Mouse (Mus musculus) heart, postnatal 0 days (tissue): ENCODE results near the gene Cryab. TPM values are rescaled to one million over a fixed set of nuclear protein-coding genes. Genes with fewer than 3 reads are reported as not detected.

Experiments used
- ATAC-seq: fragments of 200-750 bp; cut with Nextera tagmentation; 2 replicates; pipeline ENCODE4 v1.8.0; 2017; ENCODE audit warnings: low read depth, moderate number of reproducible peaks, moderate library complexity; ENCODE audit not compliant: insufficient read depth
- DNase-seq: peaks from one replicate; pipeline ENCODE4 v3.0.0-alpha.2; 2016; ENCODE audit warnings: low spot score
- H3K27ac ChIP-seq: fragments of 300-500 bp; sonication (generic); 2 replicates; pipeline ENCODE4 v1.5.1; 2014; ENCODE audit warnings: low read depth, mild to moderate bottlenecking
- H3K27me3 ChIP-seq: fragments of 300-500 bp; sonication (generic); 2 replicates; pipeline ENCODE4 v1.6.1; 2014; ENCODE audit warnings: low read length, mixed read lengths; ENCODE audit not compliant: control insufficient read depth, insufficient read depth
- H3K36me3 ChIP-seq: fragments of 300-500 bp; sonication (generic); replicated peaks from 2 replicates; pipeline ENCODE4 v1.6.1; 2014; ENCODE audit warnings: low read length, mixed read lengths; ENCODE audit not compliant: control insufficient read depth, insufficient read depth
- H3K4me1 ChIP-seq: fragments of 300-500 bp; sonication (generic); 2 replicates; pipeline ENCODE4 v1.6.1; 2014; ENCODE audit warnings: antibody characterized with exemption; ENCODE audit not compliant: control insufficient read depth, insufficient read depth
- H3K4me2 ChIP-seq: fragments of 300-500 bp; sonication (generic); 2 replicates; pipeline ENCODE4 v1.6.1; 2014; ENCODE audit warnings: low read depth, mild to moderate bottlenecking, low read length, moderate library complexity
- H3K4me3 ChIP-seq: fragments of 300-500 bp; sonication (generic); 2 replicates; pipeline ENCODE4 v1.5.1; 2014; ENCODE audit warnings: low read depth, low read length
- H3K9ac ChIP-seq: fragments of 300-500 bp; sonication (generic); replicated peaks from 2 replicates; pipeline ENCODE4 v1.6.1; 2014; ENCODE audit warnings: low read depth, low read length, mixed read lengths
- H3K9me3 ChIP-seq: fragments of 300-500 bp; sonication (generic); replicated peaks from 2 replicates; pipeline ENCODE4 v1.6.1; 2016; ENCODE audit warnings: low read length; ENCODE audit not compliant: control insufficient read depth
- CTCF ChIP-seq: IDR thresholded peaks from 2 replicates; pipeline ENCODE4 v1.5.1; 2016; ENCODE audit warnings: antibody characterized with exemption, control low read depth, low read depth
- EP300 ChIP-seq: IDR thresholded peaks from 2 replicates; pipeline ENCODE4 v1.6.1; 2016; ENCODE audit warnings: antibody characterized with exemption, low read depth
- WGBS: fragments of 180-500 bp; shearing (Covaris S2); extraction: QIAGEN DNeasy Blood & Tissue Kit; methylation state at CpG from one replicate; pipeline ENCODE4 v1.1.7; 2014; 5-methylcytosine and 5-hydroxymethylcytosine counted together
- polyA plus RNA-seq: library from polyadenylated mRNA; unstranded; fragments of >200 nt; fragmentation: Nextera tagmentation; extraction: Ambion mirVana; gene quantifications from 2 replicates; pipeline ENCODE4 v1.2.1, GENCODE M21; 2015
- total RNA-seq: library from RNA; depleted of rRNA; stranded (reverse); fragments of >200 nt; gene quantifications from 2 replicates; pipeline ENCODE4 v1.2.3, GENCODE M21; 2014; ENCODE audit warnings: low replicate concordance

The Cryab gene
- total and polyA plus RNA-seq, 2 experiments from 2014 or later, result 766 to 1,736 TPM

- peak overlapping the region; percentile 81 for H3K4me2 ChIP-seq
- H3K27ac ChIP-seq, result peak overlapping the region; percentile 76
- WGBS, result 24% methylated on average over 8 of the region's 8 CpGs
- H3K36me3 ChIP-seq, result no peaks in the 10 kb centered on the region
- H3K27me3 ChIP-seq, result no peaks in the 10 kb centered on the region
- H3K4me3 ChIP-seq, result no peak overlapping the region
- peaks cover 33% of the 10 kb centered on the region for H3K4me1 ChIP-seq
- no peak for TF ChIP-seq CTCF
- TF ChIP-seq EP300, result no peak
- H3K9me3 ChIP-seq, result no peaks in the 10 kb centered on the region
- DNase-seq, result peak; percentile 37
- no peak overlapping the region for H3K9ac ChIP-seq
- no peak for ATAC-seq
These were observed 25.1 kb upstream of the Cryab start for GRCm38 (mm10) chr9:50725921-50726590.

GRCm38 (mm10) chr9:50727171-50727924, 23.8 kb upstream of the Cryab start:
- no peaks in the 10 kb centered on the region for H3K36me3 ChIP-seq
- H3K9ac ChIP-seq, result peak overlapping the region; percentile 58
- peak overlapping the region; percentile 81 for H3K4me2 ChIP-seq
- peaks cover 30% of the 10 kb centered on the region for H3K4me1 ChIP-seq
- TF ChIP-seq CTCF (no peak), EP300 (no peak)
- ATAC-seq (peak; percentile 12; the same call in 1 of the 2 replicates), DNase-seq (peak; percentile 54)
- peak overlapping the region; percentile 76 for H3K27ac ChIP-seq
- 2% methylated on average over 30 of the region's 30 CpGs for WGBS
- peak overlapping the region; percentile 54 for H3K4me3 ChIP-seq
- no peaks in the 10 kb centered on the region for H3K27me3 ChIP-seq
- no peaks in the 10 kb centered on the region for H3K9me3 ChIP-seq

GRCm38 (mm10) chr9:50727925-50728651, 23.0 kb upstream of the Cryab start:
- no peaks in the 10 kb centered on the region for H3K36me3 ChIP-seq
- peaks cover 26% of the 10 kb centered on the region for H3K4me1 ChIP-seq
- peak overlapping the region; percentile 58 for H3K9ac ChIP-seq
- H3K27me3 ChIP-seq, result no peaks in the 10 kb centered on the region
- TF ChIP-seq EP300, result no peak
- no peak for TF ChIP-seq CTCF
- DNase-seq (peak; percentile 74), ATAC-seq (peak; percentile 86)
- peak overlapping the region; percentile 81 for H3K4me2 ChIP-seq
- peak overlapping the region; percentile 76 for H3K27ac ChIP-seq
- peak overlapping the region; percentile 54 for H3K4me3 ChIP-seq
- no peaks in the 10 kb centered on the region for H3K9me3 ChIP-seq
- WGBS, result under 1% methylated on average over 45 of the region's 45 CpGs

- Histone ChIP-seq H3K36me3 (no peaks in the 10 kb centered on the region), H3K9me3 (no peaks in the 10 kb centered on the region), H3K4me1 (peaks cover 19% of the 10 kb centered on the region), H3K9ac (no peak overlapping the region), H3K27ac (no peak overlapping the region), H3K27me3 (no peaks in the 10 kb centered on the region), H3K4me3 (no peak overlapping the region), H3K4me2 (no peak overlapping the region)
- ATAC-seq, result no peak
- 52% methylated on average over 4 of the region's 4 CpGs for WGBS
- DNase-seq, result no peak
- TF ChIP-seq EP300 (no peak), CTCF (no peak)
These were observed 21.5 kb upstream of the Cryab start for GRCm38 (mm10) chr9:50729600-50729999.

- TF ChIP-seq CTCF (no peak), EP300 (no peak)
- Histone ChIP-seq H3K9me3 (no peaks in the 10 kb centered on the region), H3K9ac (no peak overlapping the region), H3K36me3 (no peaks in the 10 kb centered on the region), H3K4me2 (no peak overlapping the region), H3K4me1 (no peaks in the 10 kb centered on the region; the same call in 1 of the 2 replicates), H3K27me3 (no peaks in the 10 kb centered on the region), H3K4me3 (no peak overlapping the region), H3K27ac (no peak overlapping the region)
- ATAC-seq (no peak), DNase-seq (no peak)
- 30% methylated on average over 4 of the region's 4 CpGs for WGBS
These were observed 18.6 kb upstream of the Cryab start for GRCm38 (mm10) chr9:50732560-50732959.
